Mouse (Mus musculus) layer of hippocampus, adult 6 months (tissue): ENCODE measurements around the gene Pdp2. TPM values are rescaled to one million over a fixed set of nuclear protein-coding genes. Genes with fewer than 3 reads are reported as not detected.

Source experiments
- long read RNA-seq, 2 experiments: library from polyadenylated mRNA; unstranded; transcript quantifications; one replicate each; pipeline ENCODE4 v2.0.0; 2019 to 2020
- polyA plus RNA-seq: library from polyadenylated mRNA; unstranded; fragments of <200 nt; fragmentation: Nextera tagmentation; gene quantifications from 2 replicates; pipeline ENCODE4 v1.2.3, GENCODE M21; 2021

The Pdp2 gene
- 6.6 and 11.4 TPM in 2 replicates for polyA plus RNA-seq
- long read RNA-seq, experiment 1, partial matches to known transcripts, result 0 of 30 reads
- long read RNA-seq, experiment 1, other reads (novel, unspliced or antisense), result 30 of 30 reads
- long read RNA-seq, experiment 2, full-length matches to known transcripts, result 3 of 4 reads
- long read RNA-seq, experiment 2, partial matches to known transcripts, result 0 of 4 reads
- long read RNA-seq, experiment 2, other reads (novel, unspliced or antisense), result 1 of 4 reads

GRCm38 (mm10) chr8:104591133-104591834, at the start of gene Pdp2:
Pdp2 (plus strand) TSS chr8:104591451.

DNA sequence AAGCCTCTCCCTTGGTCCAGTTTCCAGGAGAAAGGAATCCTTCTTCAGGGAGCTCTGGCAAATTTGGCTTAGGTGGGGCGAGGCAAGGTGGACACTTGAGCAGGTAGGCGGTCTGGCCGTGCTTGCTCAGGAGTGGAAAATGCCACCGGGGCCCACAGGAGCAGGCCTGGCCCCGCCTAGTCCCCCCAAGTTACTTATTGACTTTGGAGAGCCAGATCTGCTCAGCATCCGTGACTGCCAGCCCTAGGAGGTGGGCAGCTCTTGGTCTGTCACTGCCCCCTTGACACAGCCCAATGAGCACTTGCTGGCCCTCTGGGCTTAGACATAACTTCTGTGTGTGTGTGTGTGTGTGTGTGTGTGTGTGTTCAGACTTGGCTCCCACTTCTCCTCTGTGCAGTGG, 32.9 kb downstream of the Pdp2 start, which contains the start of gene Cdh16:
Gene Cdh16, minus strand, starts transcription at position 236 of the 400 bp plus-strand sequence.

DNA sequence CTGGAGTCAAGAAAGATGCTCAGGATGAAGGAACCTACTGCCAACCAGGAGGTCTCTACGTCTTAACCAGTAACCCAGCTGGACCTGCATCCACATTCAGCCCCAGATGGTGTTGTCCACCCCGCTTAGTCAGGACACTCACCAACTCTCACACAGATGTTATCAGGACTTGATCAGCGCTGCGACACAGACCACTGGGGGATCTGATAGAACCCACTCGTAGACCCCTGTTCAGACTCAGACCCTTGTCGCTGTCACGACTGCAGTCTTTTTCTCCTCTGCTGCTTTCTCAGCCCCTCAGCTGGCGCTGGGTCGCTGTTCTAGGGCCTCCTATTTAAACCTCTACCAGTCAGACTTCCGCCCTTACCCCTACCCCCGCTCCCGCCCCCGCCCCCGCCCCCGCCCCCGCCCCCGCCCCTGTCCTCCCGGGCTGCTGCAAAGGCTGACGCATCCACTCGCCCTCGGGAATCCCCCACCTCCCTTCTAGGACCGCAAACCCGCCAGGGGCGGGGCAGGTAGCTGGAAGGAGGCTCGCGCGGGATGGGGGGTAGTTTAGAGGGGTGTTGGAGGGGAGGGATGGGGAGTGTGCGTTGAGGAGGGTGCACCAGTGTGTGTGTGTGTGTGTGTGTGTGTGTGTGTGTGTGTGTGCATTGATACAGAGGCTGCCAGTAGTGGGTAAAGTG, 39.9 kb downstream of the Pdp2 start, which contains the start of gene Rrad:
Gene Rrad, minus strand, starts transcription at position 347 of the 683 bp plus-strand sequence.

DNA sequence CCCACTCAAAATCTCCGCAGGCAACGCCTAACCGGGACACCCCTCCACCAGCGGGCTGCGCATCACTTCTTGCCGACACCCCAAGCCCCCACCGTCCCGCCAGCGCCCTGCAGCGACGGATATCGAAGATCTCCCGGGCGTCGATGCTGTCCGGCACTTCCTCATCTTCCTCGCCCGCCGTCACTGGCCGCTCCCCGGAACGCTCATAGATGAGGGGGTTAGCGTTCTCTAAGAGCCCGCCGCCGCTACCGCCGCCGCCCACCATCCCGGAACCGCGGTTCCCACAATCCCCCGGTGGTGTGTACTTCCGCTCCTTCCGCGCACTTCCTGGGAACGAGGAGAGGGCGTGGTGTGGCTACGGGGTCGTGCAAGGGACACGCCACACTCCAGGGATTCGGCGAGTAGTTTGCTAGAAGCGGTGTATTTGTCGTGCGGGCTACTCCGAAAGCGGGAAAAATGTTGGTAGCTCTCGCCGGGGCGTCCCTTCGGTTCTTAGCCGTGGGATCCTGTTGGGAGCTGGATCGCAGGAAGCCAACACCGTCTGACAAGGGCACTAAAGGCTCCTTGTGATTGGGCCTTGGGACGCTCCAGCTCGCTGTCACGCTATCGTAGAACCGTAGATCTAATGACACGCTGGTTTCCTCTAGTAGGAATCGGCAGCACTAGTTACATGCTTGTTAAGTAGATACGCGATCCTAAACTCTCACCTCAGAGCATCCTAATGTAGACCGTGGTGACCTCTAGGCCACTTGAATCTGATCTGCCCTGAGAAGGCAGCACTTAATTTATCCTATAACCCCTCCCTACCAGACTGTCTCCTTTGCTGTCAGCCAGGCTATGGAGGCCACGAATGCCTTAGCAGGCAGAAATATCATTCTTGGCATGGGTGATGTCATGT, 50.4 kb downstream of the Pdp2 start, which contains the start of gene Ciao2b:
Gene Ciao2b, minus strand, starts transcription at position 540 of the 898 bp plus-strand sequence.

Other genes starting within 250 kb of the Pdp2 start
- 8.1 and 8.3 TPM in 2 replicates for gene Cmtm4, start 195.6 kb upstream of the Pdp2 start, polyA plus RNA-seq
- gene Dync1li2, start 148.4 kb upstream of the Pdp2 start, polyA plus RNA-seq, result 20.1 and 27.9 TPM in 2 replicates
- 0.13 and 0.15 TPM in 2 replicates for gene Terb1, start 81.5 kb upstream of the Pdp2 start, polyA plus RNA-seq
- 72.0 and 72.3 TPM in 2 replicates for gene Nae1, start 56.8 kb upstream of the Pdp2 start, polyA plus RNA-seq
- 22.2 and 25.6 TPM in 2 replicates for gene Car7, start 56.8 kb upstream of the Pdp2 start, polyA plus RNA-seq
- gene Cdh16, start 32.9 kb downstream of the Pdp2 start, polyA plus RNA-seq, result not detected in 2 replicates
- 0.95 and 0.98 TPM in 2 replicates for gene Rrad, start 39.9 kb downstream of the Pdp2 start, polyA plus RNA-seq
- gene Ciao2b, start 50.5 kb downstream of the Pdp2 start, polyA plus RNA-seq, result 92.2 and 95.5 TPM in 2 replicates
- gene Ces2a, start 142.6 kb downstream of the Pdp2 start, polyA plus RNA-seq, result not detected in 2 replicates
- not detected in 2 replicates for gene Ces2b, start 240.1 kb downstream of the Pdp2 start, polyA plus RNA-seq